Mouse (Mus musculus) C2C12 (cell line): ENCODE measurements around the gene Wfdc21. TPM values are rescaled to one million over a fixed set of nuclear protein-coding genes. Genes with fewer than 3 reads are reported as not detected.

Experiments
- H3K27me3 ChIP-seq: one replicate; pipeline ENCODE4 v1.6.1; 2011; ENCODE audit not compliant: control insufficient read depth, insufficient read depth, insufficient read length
- H3K36me3 ChIP-seq: one replicate; pipeline ENCODE4 v1.6.1; 2011; ENCODE audit not compliant: control insufficient read depth, insufficient read depth
- H3K4me3 ChIP-seq: one replicate; pipeline ENCODE4 v1.5.1; 2011; ENCODE audit warnings: mild to moderate bottlenecking, control low read depth; ENCODE audit not compliant: poor library complexity, insufficient read depth, severe bottlenecking
- H3K79me2 ChIP-seq: one replicate; pipeline ENCODE4 v1.6.1; 2011; ENCODE audit not compliant: control insufficient read depth, insufficient read depth
- H3K79me3 ChIP-seq: one replicate; pipeline ENCODE4 v1.6.1; 2011; ENCODE audit warnings: low read depth, control low read depth
- H3ac ChIP-seq: one replicate; pipeline ENCODE3; 2011; ENCODE audit warnings: low read depth; ENCODE audit not compliant: control insufficient read depth, insufficient read length
- CTCF ChIP-seq: IDR thresholded peaks from one replicate; pipeline ENCODE4 v1.5.1; 2011; ENCODE audit not compliant: control insufficient read depth, insufficient read depth, insufficient read length
- USF1 ChIP-seq: IDR thresholded peaks from one replicate; pipeline ENCODE4 v1.6.1; 2011; ENCODE audit warnings: low read depth, mild to moderate bottlenecking, control low read depth, moderate library complexity
- polyA plus RNA-seq: library from polyadenylated mRNA; unstranded; fragments of >200 nt; fragmentation: generic; extraction: Trizol; gene quantifications from one replicate; pipeline ENCODE4 v1.2.1, GENCODE M21; 2012; ENCODE audit warnings: missing spikeins

Gene Wfdc21
- polyA plus RNA-seq, 1 experiment: not detected

GRCm38 (mm10) chr11:83802166-83802565 lies 55.4 kb downstream of the Wfdc21 start:
- H3K79me3 ChIP-seq: no peaks in the 10 kb centered on the region
- H3K4me3 ChIP-seq: no peak overlapping the region
- no peak for TF ChIP-seq CTCF
- TF ChIP-seq USF1: no peak
- H3K27me3 ChIP-seq: peaks cover 9% of the 10 kb centered on the region
- H3K36me3 ChIP-seq: no peaks in the 10 kb centered on the region
- no peak overlapping the region for H3ac ChIP-seq
- no peaks in the 10 kb centered on the region for H3K79me2 ChIP-seq

Other genes starting within 250 kb of the Wfdc21 start
- gene Heatr9, start 224.8 kb upstream of the Wfdc21 start, polyA plus RNA-seq: not detected
- 0.13 TPM for gene Ccl5, start 216.4 kb upstream of the Wfdc21 start, polyA plus RNA-seq
- gene Ccl9, start 168.3 kb upstream of the Wfdc21 start, polyA plus RNA-seq: 2.5 TPM
- not detected for gene Ccl6, start 153.9 kb upstream of the Wfdc21 start, polyA plus RNA-seq
- not detected for gene Rpl9-ps1, start 101.3 kb upstream of the Wfdc21 start, polyA plus RNA-seq
- not detected for gene Ccl3, start 97.6 kb upstream of the Wfdc21 start, polyA plus RNA-seq
- gene Ccl4, start 84.4 kb upstream of the Wfdc21 start, polyA plus RNA-seq: not detected
- not detected for gene Wfdc17, start 42.9 kb upstream of the Wfdc21 start, polyA plus RNA-seq
- not detected for gene Wfdc18, start 37.9 kb upstream of the Wfdc21 start, polyA plus RNA-seq
- gene Heatr6, start 6.8 kb downstream of the Wfdc21 start, polyA plus RNA-seq: 10.2 TPM
- gene Hnf1b, start 103.1 kb downstream of the Wfdc21 start, polyA plus RNA-seq: not detected
- gene Ddx52, start 195.1 kb downstream of the Wfdc21 start, polyA plus RNA-seq: 12.0 TPM
- gene Synrg, start 217.5 kb downstream of the Wfdc21 start, polyA plus RNA-seq: 4.8 TPM